Mouse (Mus musculus): ENCODE data around the gene Rbfox2. TPM values are rescaled to one million over a fixed set of nuclear protein-coding genes. Genes with fewer than 3 reads are reported as not detected.

Gene Rbfox2
- polyA plus RNA-seq, 1 experiment from 2014 or later, result 173 TPM

DNA sequence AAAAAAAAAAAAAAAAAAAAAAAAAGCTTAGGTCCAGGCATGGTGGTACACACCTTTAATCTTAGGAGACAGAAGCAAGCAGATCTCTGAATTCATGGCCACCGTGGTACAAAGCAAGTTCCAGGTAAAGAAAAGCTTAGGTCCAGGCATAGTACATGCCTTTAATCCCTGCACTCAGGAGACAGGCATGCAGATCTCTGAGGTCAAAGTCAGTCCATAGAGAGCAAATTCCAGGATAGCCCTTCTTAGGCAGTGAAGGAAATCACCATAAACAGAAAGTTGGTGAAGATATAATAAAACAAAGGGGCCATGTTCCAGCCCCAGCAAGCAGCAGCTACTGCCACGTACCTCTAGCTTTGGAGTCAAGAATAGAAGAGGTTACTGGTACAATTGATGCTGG, 44.0 kb downstream of the Rbfox2 start:
- 94% methylated on average over 2 of the region's 2 CpGs for WGBS
- Histone ChIP-seq H3K27ac (replicated peaks) (no peak overlapping the region), H3K4me3 (no peak overlapping the region), H3K4me2 (replicated peaks) (no peak overlapping the region), H3K36me3 (no peaks in the 10 kb centered on the region), H3K9ac (replicated peaks) (no peak overlapping the region), H3K27me3 (no peaks in the 10 kb centered on the region), H3K9me3 (no peaks in the 10 kb centered on the region), H3K4me1 (peaks cover 31% of the 10 kb centered on the region)
- no peak for ATAC-seq (replicated peaks)

DNA sequence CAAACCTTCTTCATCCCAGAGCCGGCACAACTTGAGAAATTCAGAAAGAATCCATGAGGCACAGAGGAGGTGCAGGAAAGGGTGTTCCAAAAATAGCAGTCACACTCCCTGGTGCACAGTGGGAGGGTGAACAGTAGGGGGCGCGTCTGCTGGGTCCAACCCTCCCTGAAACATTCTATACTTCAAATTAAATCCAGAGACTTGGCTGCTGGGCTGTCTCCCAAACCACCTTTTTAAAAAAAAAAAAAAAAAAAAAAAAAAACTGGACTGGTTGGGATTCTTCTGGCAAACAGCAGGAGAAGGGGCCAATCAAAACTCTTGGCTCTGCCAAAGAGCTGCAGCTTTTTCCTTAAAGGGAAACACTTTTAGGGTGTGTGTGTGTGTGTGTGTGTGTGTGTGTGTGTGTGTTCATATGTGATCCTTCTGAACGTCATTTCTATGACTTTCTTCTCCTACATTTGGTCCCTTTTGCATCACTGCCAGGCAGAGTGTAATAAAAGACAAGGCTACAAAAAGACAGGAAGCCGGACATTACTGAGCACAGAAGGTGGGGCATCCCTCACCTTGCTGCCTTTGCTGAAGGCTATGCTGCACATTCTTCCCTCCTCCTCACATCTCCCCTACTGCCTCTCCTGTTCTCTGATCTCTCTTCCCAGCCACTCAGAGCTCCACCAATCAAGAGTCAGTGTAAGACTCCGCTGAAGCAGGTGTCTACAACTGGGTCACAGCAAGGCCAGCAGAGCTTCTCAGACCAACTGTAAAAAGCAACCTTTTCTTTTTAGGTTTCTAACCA, 49.2 kb downstream of the Rbfox2 start:
- H3K36me3 ChIP-seq, result no peaks in the 10 kb centered on the region
- ATAC-seq (replicated peaks), result no peak
- H3K9me3 ChIP-seq, result no peaks in the 10 kb centered on the region
- H3K4me3 ChIP-seq, result no peak overlapping the region
- H3K27ac ChIP-seq (replicated peaks), result 0 out of 2 replicates have a peak overlapping the region, but pooled peaks have one; percentile 34
- H3K9ac ChIP-seq (replicated peaks), result no peak overlapping the region
- no peak overlapping the region for H3K4me2 ChIP-seq (replicated peaks)
- H3K4me1 ChIP-seq, result peaks cover 37% of the 10 kb centered on the region
- 26% methylated on average over 6 of the region's 6 CpGs for WGBS
- H3K27me3 ChIP-seq, result no peaks in the 10 kb centered on the region

DNA sequence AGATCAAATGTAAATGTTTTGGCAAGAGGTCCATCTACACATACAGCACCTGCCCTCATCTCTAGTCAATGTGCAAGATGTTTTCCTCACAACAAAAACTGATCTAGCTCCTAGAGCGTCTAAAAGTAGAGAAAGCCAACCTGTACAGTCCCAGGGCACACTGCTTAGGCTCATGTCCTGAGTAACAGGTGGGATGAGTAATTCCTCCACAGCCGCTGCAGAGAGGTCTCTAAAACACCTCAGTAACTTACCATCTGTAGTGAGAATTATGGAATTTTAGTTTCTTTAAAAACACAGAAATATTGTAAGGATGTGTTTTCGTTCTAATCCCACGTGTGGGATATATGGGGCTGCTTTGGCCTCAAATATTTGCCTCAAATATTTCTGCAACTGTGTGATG, 50.0 kb downstream of the Rbfox2 start:
- Histone ChIP-seq H3K9ac (replicated peaks) (no peak overlapping the region), H3K27me3 (no peaks in the 10 kb centered on the region), H3K36me3 (no peaks in the 10 kb centered on the region), H3K27ac (replicated peaks) (no peak overlapping the region), H3K4me2 (replicated peaks) (no peak overlapping the region), H3K4me3 (no peak overlapping the region), H3K4me1 (peaks cover 37% of the 10 kb centered on the region), H3K9me3 (no peaks in the 10 kb centered on the region)
- no peak for ATAC-seq (replicated peaks)
- 77% methylated on average over 4 of the region's 4 CpGs for WGBS

DNA sequence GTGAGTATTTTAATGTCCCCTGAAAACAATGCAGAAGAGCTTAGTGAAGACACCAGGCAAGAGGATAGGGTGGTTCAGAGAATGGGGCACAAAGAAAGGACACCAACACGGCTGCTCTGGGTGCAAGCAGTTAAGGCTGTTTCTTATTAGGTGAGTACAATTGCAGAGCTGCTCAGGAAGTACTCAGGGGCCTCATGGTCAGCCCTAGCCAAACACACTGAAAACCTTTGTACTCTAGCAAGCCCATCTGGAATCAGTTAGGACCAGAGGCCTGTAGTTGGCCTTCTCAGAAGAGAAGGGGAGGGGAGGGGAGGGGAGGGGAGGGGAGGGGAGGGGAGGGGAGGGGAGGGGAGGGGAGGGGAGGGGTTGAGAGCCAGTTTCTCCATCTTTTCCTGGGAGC, 52.2 kb downstream of the Rbfox2 start:
- no peak overlapping the region for H3K4me3 ChIP-seq
- 3% methylated on average over 1 of the region's 1 CpGs for WGBS
- no peaks in the 10 kb centered on the region for H3K27me3 ChIP-seq
- no peaks in the 10 kb centered on the region for H3K9me3 ChIP-seq
- H3K9ac ChIP-seq (replicated peaks), result no peak overlapping the region
- H3K4me1 ChIP-seq, result peaks cover 37% of the 10 kb centered on the region
- H3K36me3 ChIP-seq, result no peaks in the 10 kb centered on the region
- H3K27ac ChIP-seq (replicated peaks), result peak overlapping the region; percentile 70
- H3K4me2 ChIP-seq (replicated peaks), result no peak overlapping the region
- no peak for ATAC-seq (replicated peaks)

DNA sequence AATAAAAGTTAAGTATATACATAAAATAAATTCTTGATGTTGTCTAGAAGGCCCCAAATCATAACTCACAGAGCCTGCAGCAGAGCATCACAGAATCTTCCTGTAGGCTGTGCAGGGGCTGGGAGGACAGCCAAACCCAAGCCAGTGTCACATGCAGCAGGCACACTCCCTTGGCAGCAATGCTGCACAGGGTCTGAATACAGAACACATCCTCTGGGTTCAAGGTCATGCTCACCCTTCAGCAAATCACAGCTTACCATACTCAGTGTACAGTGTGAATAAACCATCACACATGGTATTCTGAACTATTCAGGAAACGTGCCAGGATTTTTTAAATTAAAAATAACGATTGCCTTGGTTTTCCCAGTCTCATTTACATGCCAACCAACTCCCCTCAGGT, 52.7 kb downstream of the Rbfox2 start:
- H3K4me2 ChIP-seq (replicated peaks), result no peak overlapping the region
- no peak overlapping the region for H3K4me3 ChIP-seq
- ATAC-seq (replicated peaks), result peak; percentile 48; the same call in 1 of the 2 replicates
- H3K27me3 ChIP-seq, result no peaks in the 10 kb centered on the region
- WGBS, result 9% methylated on average over 2 of the region's 2 CpGs
- H3K36me3 ChIP-seq, result no peaks in the 10 kb centered on the region
- peak overlapping the region; percentile 70 for H3K27ac ChIP-seq (replicated peaks)
- H3K4me1 ChIP-seq, result peaks cover 37% of the 10 kb centered on the region
- H3K9me3 ChIP-seq, result no peaks in the 10 kb centered on the region
- H3K9ac ChIP-seq (replicated peaks), result no peak overlapping the region

DNA sequence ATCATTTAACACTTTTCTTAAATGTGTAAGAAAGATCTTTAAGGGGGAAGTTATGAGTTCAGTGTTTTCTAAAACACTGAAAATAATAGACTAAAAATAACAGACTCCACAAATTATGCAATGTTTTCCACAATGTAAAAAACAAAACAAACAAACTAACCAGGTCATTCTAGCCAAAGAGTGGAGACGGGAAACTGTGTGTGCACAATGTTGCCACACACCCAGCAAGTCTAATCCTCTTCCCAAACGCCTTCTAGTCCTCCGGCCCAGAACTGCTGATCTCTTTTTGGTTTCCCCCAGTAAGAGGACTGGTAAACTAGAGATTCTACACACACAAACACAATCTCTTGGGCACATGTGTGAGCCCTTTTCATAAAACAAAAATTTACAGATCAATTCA, 55.1 kb downstream of the Rbfox2 start:
- Histone ChIP-seq H3K27ac (replicated peaks) (no peak overlapping the region), H3K4me1 (peaks cover 27% of the 10 kb centered on the region), H3K36me3 (no peaks in the 10 kb centered on the region), H3K9ac (replicated peaks) (no peak overlapping the region), H3K4me3 (no peak overlapping the region), H3K27me3 (no peaks in the 10 kb centered on the region), H3K9me3 (no peaks in the 10 kb centered on the region), H3K4me2 (replicated peaks) (no peak overlapping the region)
- ATAC-seq (replicated peaks), result no peak
- 80% methylated on average over 3 of the region's 3 CpGs for WGBS

DNA sequence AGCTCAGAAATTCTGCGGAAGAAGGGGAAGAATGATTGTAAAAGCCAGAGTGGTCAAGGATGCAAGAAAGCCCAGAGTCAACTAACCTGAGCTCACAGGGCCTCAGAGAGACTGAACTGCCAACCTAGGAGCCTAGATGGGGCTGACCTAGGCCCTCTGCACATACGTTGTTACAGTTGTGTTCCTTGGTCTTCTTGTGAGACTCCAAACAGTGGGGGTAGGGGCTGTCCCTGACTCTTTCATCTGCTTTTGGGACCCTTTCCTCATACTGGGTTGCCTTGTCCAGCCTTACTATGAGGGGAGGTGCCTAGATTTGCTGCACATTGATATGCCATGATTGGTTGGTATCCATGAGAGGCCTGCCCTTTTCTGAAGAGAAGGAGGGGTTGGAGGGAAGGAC, 56.0 kb downstream of the Rbfox2 start:
- ATAC-seq (replicated peaks), result no peak
- no peak overlapping the region for H3K4me2 ChIP-seq (replicated peaks)
- H3K4me3 ChIP-seq, result no peak overlapping the region
- 95% methylated on average over 2 of the region's 2 CpGs for WGBS
- peaks cover 35% of the 10 kb centered on the region for H3K4me1 ChIP-seq
- H3K9me3 ChIP-seq, result no peaks in the 10 kb centered on the region
- H3K9ac ChIP-seq (replicated peaks), result no peak overlapping the region
- H3K27ac ChIP-seq (replicated peaks), result no peak overlapping the region
- no peaks in the 10 kb centered on the region for H3K36me3 ChIP-seq
- no peaks in the 10 kb centered on the region for H3K27me3 ChIP-seq

DNA sequence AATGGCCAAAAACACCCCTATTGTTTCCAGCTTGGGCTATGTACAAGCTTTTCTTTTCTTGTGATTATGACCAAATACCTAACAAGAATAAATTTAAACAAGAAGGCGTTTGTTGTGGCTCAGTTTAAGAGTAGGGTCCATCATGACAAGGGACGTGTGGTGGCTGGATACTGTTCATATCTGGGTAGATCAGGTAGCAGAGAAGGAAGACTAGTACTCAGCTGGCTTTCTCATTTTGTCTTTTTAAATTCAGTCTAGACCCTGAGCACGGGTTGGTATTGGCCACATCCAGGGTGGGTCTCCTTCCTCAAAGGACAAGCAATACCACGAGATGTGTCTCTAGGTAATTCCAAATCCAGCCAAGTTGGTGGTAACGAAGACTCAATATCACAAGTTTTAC, 57.4 kb downstream of the Rbfox2 start:
- Histone ChIP-seq H3K9me3 (no peaks in the 10 kb centered on the region), H3K4me1 (peaks cover 35% of the 10 kb centered on the region), H3K9ac (replicated peaks) (no peak overlapping the region), H3K4me2 (replicated peaks) (no peak overlapping the region), H3K27ac (replicated peaks) (no peak overlapping the region), H3K4me3 (no peak overlapping the region), H3K36me3 (no peaks in the 10 kb centered on the region), H3K27me3 (no peaks in the 10 kb centered on the region)
- 89% methylated on average over 5 of the region's 5 CpGs for WGBS
- no peak for ATAC-seq (replicated peaks)

DNA sequence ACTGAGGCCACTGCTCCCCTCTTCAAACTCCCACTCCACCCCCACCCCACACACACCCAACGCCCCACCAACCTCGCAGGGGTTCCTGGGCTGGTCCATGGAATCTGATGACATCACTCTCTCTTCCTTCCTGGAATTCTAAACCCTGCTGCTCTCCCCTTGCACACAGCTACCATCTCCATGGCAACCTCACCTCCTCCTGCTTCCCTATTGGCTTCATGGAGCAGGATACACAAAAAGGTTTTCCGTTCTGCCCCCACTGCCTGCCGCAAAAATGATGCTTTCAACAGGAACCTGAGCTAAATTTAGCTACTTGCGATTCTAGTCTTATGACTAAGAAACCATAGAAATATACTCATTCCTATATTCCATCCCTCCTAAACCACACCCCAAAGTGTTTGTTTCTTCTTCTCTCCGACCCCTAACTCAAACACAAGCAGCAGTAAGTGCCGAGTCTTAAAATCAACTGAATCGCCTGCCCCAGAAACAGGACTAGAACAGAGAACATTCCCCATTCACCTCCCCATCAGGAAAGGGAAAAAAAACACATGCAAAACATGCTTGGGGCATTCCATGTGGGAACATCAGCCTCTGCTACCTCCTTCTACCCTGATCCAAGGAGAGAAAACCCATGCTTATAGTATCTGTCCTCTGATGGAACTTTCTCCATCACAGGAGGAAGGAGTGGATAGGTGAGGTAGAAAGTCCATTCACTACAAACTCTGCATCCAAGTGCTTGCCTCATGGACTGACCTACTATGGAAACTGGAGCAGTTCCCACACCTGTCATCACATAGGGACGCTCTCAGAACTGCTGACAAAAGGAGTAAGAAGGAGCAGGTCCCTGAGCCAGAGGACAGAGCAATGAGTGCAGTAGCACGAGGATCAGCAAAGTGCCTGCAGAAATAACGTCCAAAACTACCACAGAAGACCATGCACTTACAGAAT, 61.1 kb downstream of the Rbfox2 start:
- 3% methylated on average over 11 of the region's 11 CpGs for WGBS

DNA sequence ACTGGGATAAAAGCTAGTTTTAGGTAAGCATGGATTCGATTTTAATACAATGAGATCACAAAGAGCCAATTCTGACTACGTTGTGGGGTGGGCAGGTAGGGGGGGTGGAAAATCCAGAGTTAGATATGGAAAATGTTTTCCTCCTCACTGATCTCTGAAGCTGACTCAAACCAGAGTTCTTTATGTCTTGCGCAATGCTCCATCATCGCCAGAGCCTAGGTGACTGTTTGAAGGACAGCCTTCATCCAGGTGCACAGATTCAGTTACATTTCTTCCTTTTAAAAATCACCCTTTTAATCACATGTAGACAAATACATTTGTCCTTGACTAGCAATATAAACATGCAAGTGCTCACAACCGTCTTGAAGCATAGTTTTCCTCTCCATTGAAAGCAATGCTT, 62.2 kb downstream of the Rbfox2 start:
- peak overlapping the region; percentile 41 for H3K9ac ChIP-seq (replicated peaks)
- peaks cover 46% of the 10 kb centered on the region for H3K4me1 ChIP-seq
- WGBS, result 61% methylated on average over 5 of the region's 5 CpGs

More for the DNA sequence above, 61.1 kb downstream of the Rbfox2 start:
- no peaks in the 10 kb centered on the region for H3K9me3 ChIP-seq
- H3K27me3 ChIP-seq, result no peaks in the 10 kb centered on the region
- peak overlapping the region; percentile 94 for H3K27ac ChIP-seq (replicated peaks)
- peaks cover 46% of the 10 kb centered on the region for H3K4me1 ChIP-seq
- peak overlapping the region; percentile 46 for H3K4me3 ChIP-seq
- H3K9ac ChIP-seq (replicated peaks), result peak overlapping the region; percentile 56
- H3K36me3 ChIP-seq, result no peaks in the 10 kb centered on the region
- peak overlapping the region; percentile 47 for H3K4me2 ChIP-seq (replicated peaks)
- ATAC-seq (replicated peaks), result peak; percentile 98

DNA sequence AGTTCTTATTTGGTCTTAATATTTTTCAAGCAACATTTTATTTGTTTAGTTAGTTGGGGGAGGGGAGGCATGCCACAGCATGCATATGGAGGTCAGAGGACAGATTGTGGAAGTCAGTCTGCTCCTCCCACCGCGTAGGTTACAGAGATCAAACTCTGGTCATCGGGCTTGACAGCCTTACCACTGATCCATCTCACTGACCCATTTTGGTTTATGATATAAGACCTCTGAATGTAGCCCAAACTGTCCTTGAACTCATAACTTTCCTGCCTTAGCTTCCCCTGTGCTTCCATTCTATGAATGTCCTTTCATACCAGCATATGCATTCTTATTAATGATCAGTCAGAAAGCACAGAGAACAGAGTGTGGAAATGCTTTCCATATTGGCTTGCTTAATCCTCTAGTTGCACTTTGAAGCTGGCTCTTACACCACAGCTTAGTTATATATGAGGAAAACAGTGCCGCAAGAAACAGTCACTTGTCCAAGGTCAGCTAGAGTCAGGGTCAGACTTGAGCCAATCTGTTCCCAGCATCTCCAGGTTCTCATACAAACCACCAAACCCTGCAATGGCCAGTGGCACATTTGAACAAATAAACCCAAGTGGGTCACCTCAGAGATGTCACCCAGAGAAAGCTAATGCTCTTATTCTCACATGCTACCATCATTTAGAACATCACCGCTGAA, 62.8 kb downstream of the Rbfox2 start:
- Histone ChIP-seq H3K4me1 (peaks cover 48% of the 10 kb centered on the region), H3K9ac (replicated peaks) (peak overlapping the region; percentile 41), H3K4me2 (replicated peaks) (peak overlapping the region; percentile 47), H3K27ac (replicated peaks) (peak overlapping the region; percentile 94), H3K36me3 (no peaks in the 10 kb centered on the region), H3K4me3 (peak overlapping the region; percentile 46), H3K27me3 (no peaks in the 10 kb centered on the region), H3K9me3 (no peaks in the 10 kb centered on the region)
- WGBS, result 93% methylated on average over 5 of the region's 5 CpGs
- ATAC-seq (replicated peaks), result no peak

More for the DNA sequence above, 62.2 kb downstream of the Rbfox2 start:
- Histone ChIP-seq H3K9me3 (no peaks in the 10 kb centered on the region), H3K27ac (replicated peaks) (peak overlapping the region; percentile 94), H3K4me2 (replicated peaks) (peak overlapping the region; percentile 47), H3K27me3 (no peaks in the 10 kb centered on the region), H3K36me3 (no peaks in the 10 kb centered on the region), H3K4me3 (peak overlapping the region; percentile 46)
- no peak for ATAC-seq (replicated peaks)

DNA sequence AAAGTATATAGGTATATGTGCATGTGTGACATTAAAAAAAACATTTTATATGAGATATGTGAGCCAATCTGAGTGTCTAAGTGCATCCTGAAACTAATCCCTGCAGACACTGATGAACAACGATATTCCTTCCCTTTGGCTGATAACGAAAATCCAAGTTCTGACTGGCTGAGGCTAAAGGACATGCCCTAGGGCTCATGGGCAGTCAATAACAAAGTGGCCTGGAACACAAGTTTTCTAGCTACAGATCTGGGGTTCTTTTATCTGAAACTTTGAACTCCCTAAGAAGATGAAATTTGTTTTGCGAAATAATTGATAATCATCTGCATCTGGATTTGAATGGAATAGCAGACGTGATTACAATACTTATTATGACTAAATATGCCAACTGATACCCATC, 66.2 kb downstream of the Rbfox2 start:
- no peaks in the 10 kb centered on the region for H3K36me3 ChIP-seq
- H3K27ac ChIP-seq (replicated peaks), result no peak overlapping the region
- H3K9ac ChIP-seq (replicated peaks), result no peak overlapping the region
- H3K4me1 ChIP-seq, result peaks cover 38% of the 10 kb centered on the region
- WGBS, result 88% methylated on average over 4 of the region's 4 CpGs
- no peaks in the 10 kb centered on the region for H3K9me3 ChIP-seq
- H3K4me2 ChIP-seq (replicated peaks), result no peak overlapping the region
- no peak overlapping the region for H3K4me3 ChIP-seq
- H3K27me3 ChIP-seq, result no peaks in the 10 kb centered on the region
- ATAC-seq (replicated peaks), result no peak
